Mouse (Mus musculus): ENCODE data around the gene Ube2b. TPM values are rescaled to one million over a fixed set of nuclear protein-coding genes. Genes with fewer than 3 reads are reported as not detected.

Gene Ube2b
- polyA plus RNA-seq, 1 experiment from 2014 or later, result 211 TPM

DNA sequence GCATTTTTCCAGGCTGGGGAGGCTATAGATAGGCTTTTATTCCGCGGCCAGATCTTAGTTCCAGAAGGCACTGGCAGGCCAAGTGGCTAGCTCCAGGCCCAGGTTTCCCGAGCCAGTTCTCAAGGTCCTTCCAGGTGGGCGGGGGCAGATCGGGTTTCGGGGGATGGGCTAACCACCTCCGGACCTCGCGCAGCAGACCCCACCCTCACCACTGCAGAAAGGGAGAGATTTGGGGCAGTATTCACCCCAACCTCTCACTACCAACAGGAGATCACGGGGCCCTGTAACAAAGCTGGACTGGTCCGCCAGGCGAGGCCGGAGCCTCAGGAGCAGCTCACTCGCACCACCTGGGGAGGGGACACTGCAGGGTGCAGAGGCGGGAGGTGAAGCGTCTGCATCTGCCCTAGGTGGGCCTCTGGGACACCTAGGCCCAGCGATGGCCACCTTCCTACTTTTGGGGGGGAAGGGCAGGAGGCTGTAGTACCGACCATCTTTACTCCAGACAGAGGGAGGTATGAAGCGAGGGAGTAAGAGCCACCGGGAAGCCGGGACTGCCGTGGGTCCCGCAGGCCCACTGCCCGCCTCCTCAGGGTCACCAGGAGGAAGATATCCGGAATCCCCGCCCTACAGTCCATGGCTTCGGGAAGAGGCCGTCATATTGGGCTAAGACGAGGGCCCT, 812 bp downstream of the Ube2b start:
- DNase-seq (ENCODE audit: low spot score), result peak; percentile 24
- WGBS, result under 1% methylated on average over 29 of the region's 29 CpGs
- peaks cover 31% of the 10 kb centered on the region for H3K36me3 ChIP-seq (ENCODE audit: control insufficient read depth, insufficient read depth, low read length)

DNA sequence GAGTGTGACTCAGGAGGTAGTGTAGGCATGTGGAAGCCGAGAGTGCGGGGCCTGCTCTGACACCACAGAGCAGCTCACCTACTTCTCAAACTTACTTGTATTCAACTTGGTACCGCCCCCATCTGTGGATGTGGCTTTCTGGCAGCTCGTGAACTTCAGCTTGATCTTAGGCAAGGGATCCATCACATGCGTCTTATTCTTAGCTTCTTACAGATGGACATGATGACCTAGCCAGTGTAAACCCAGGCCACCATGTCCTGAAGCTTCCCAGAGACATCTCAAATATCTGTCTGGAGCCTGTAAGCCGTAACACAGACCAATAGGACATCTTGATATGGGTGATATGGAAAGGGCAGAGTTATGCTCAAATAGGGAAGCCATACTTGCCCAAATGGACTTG, 28.9 kb downstream of the Ube2b start:
- ATAC-seq (no peak), DNase-seq (ENCODE audit: low spot score) (no peak)
- no peak overlapping the region for H3K27ac ChIP-seq (ENCODE audit: low read depth, low read length)
- no peak overlapping the region for H3K4me2 ChIP-seq (ENCODE audit: low read length)
- no peaks in the 10 kb centered on the region for H3K9me3 ChIP-seq (replicated peaks; ENCODE audit: control insufficient read depth, low read length)
- H3K9ac ChIP-seq (ENCODE audit: low read length), result no peak overlapping the region
- peaks cover 4% of the 10 kb centered on the region; the same call in 1 of the 2 replicates for H3K4me1 ChIP-seq (ENCODE audit: control insufficient read depth, insufficient read depth, low read length)
- WGBS, result 97% methylated on average over 6 of the region's 6 CpGs
- H3K4me3 ChIP-seq (ENCODE audit: low read depth, low read length), result no peak overlapping the region
- H3K27me3 ChIP-seq (replicated peaks; ENCODE audit: control insufficient read depth, insufficient read depth, low read length), result no peaks in the 10 kb centered on the region
- H3K36me3 ChIP-seq (ENCODE audit: control insufficient read depth, insufficient read depth, low read length), result peaks cover 60% of the 10 kb centered on the region

More for the DNA sequence above, 812 bp downstream of the Ube2b start:
- H3K27me3 ChIP-seq (replicated peaks; ENCODE audit: control insufficient read depth, insufficient read depth, low read length), result no peaks in the 10 kb centered on the region
- peaks cover 24% of the 10 kb centered on the region for H3K4me1 ChIP-seq (ENCODE audit: control insufficient read depth, insufficient read depth, low read length)
- H3K9ac ChIP-seq (ENCODE audit: low read length), result peak overlapping the region; percentile 98
- ATAC-seq, result peak; percentile 22
- no peaks in the 10 kb centered on the region for H3K9me3 ChIP-seq (replicated peaks; ENCODE audit: control insufficient read depth, low read length)
- H3K4me2 ChIP-seq (ENCODE audit: low read length), result peak overlapping the region; percentile 91
- H3K4me3 ChIP-seq (ENCODE audit: low read depth, low read length), result peak overlapping the region; percentile 98
- H3K27ac ChIP-seq (ENCODE audit: low read depth, low read length), result peak overlapping the region; percentile 94

DNA sequence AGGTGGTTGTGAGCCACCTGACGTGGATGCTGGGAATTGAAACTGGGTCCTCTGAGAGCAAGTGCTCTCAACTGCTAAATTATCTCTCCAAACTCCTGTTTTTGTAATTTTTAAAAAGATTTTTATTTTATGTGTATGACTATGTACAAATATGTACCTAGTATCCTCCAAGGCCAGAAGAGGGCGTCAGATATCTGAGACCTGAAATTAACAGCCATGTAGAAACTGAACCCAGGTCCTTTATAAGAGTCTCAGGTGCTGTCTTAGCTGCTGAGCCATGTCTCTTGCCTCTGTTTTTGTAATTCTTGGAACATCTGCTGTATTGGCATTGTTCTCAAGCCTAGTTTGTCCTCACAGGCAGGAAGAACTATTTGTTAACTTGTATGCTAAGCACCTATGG, 31.1 kb downstream of the Ube2b start:
- 84% methylated on average over 2 of the region's 2 CpGs for WGBS
- H3K9ac ChIP-seq (ENCODE audit: low read length), result no peak overlapping the region
- H3K27me3 ChIP-seq (replicated peaks; ENCODE audit: control insufficient read depth, insufficient read depth, low read length), result no peaks in the 10 kb centered on the region
- peaks cover 4% of the 10 kb centered on the region; the same call in 1 of the 2 replicates for H3K4me1 ChIP-seq (ENCODE audit: control insufficient read depth, insufficient read depth, low read length)
- DNase-seq (ENCODE audit: low spot score) (peak; percentile 10), ATAC-seq (no peak)
- H3K27ac ChIP-seq (ENCODE audit: low read depth, low read length), result no peak overlapping the region
- H3K4me2 ChIP-seq (ENCODE audit: low read length), result no peak overlapping the region
- peaks cover 45% of the 10 kb centered on the region for H3K36me3 ChIP-seq (ENCODE audit: control insufficient read depth, insufficient read depth, low read length)
- H3K4me3 ChIP-seq (ENCODE audit: low read depth, low read length), result no peak overlapping the region
- no peaks in the 10 kb centered on the region for H3K9me3 ChIP-seq (replicated peaks; ENCODE audit: control insufficient read depth, low read length)

DNA sequence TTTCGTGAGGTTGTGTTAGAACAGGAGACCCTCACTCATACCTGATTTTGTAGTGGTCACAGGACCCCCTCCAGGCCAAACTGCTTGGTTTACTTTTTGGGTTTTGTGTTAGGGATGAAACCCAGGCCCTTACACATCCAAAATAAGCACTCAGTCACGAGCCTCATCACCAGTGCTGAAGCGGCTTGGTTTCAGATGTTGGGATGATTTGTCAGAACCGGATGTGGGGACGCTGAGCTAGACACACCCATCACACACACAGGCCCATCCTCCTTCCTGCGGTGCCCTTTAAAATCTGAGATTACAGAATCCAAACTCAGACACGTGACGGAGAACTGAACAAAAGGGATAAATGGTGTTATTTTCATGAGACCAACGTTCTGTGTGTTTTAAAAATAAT, 31.7 kb downstream of the Ube2b start:
- WGBS, result 93% methylated on average over 9 of the region's 9 CpGs
- H3K9ac ChIP-seq (ENCODE audit: low read length), result no peak overlapping the region
- H3K27me3 ChIP-seq (replicated peaks; ENCODE audit: control insufficient read depth, insufficient read depth, low read length), result no peaks in the 10 kb centered on the region
- H3K4me1 ChIP-seq (ENCODE audit: control insufficient read depth, insufficient read depth, low read length), result peaks cover 4% of the 10 kb centered on the region; the same call in 1 of the 2 replicates
- H3K36me3 ChIP-seq (ENCODE audit: control insufficient read depth, insufficient read depth, low read length), result peaks cover 41% of the 10 kb centered on the region
- ATAC-seq, result no peak
- H3K4me3 ChIP-seq (ENCODE audit: low read depth, low read length), result no peak overlapping the region
- H3K4me2 ChIP-seq (ENCODE audit: low read length), result no peak overlapping the region
- DNase-seq (ENCODE audit: low spot score), result no peak
- H3K9me3 ChIP-seq (replicated peaks; ENCODE audit: control insufficient read depth, low read length), result no peaks in the 10 kb centered on the region
- H3K27ac ChIP-seq (ENCODE audit: low read depth, low read length), result no peak overlapping the region

GRCm38 (mm10) chr11:51967443-51968401, 32.8 kb downstream of the Ube2b start, which contains the start of gene Cdkn2aipnl:
Gene Cdkn2aipnl (plus strand): TSS chr11:51967661.
- H3K4me2 ChIP-seq (ENCODE audit: low read length), result peak within 1 kb of the TSS; percentile 61
- peak within 1 kb of the TSS; percentile 61; the same call in 1 of the 2 replicates for H3K27ac ChIP-seq (ENCODE audit: low read depth, low read length)
- H3K9ac ChIP-seq (ENCODE audit: low read length), result peak within 1 kb of the TSS; percentile 67
- DNase-seq (ENCODE audit: low spot score) (peak; percentile 97), ATAC-seq (peak; percentile 96)
- 2% methylated on average over 53 of the region's 63 CpGs for WGBS
- peaks cover 32% of the 10 kb centered on the region for H3K36me3 ChIP-seq (ENCODE audit: control insufficient read depth, insufficient read depth, low read length)
- peaks cover 4% of the 10 kb centered on the region; the same call in 1 of the 2 replicates for H3K4me1 ChIP-seq (ENCODE audit: control insufficient read depth, insufficient read depth, low read length)
- no peaks in the 10 kb centered on the region for H3K9me3 ChIP-seq (replicated peaks; ENCODE audit: control insufficient read depth, low read length)
- H3K27me3 ChIP-seq (replicated peaks; ENCODE audit: control insufficient read depth, insufficient read depth, low read length), result no peaks in the 10 kb centered on the region
- peak within 1 kb of the TSS; percentile 61 for H3K4me3 ChIP-seq (ENCODE audit: low read depth, low read length)

GRCm38 (mm10) chr11:51966651-51967050, 33.9 kb downstream of the Ube2b start:
- Histone ChIP-seq H3K27ac (ENCODE audit: low read depth, low read length) (no peak overlapping the region), H3K27me3 (replicated peaks; ENCODE audit: control insufficient read depth, insufficient read depth, low read length) (no peaks in the 10 kb centered on the region), H3K4me2 (ENCODE audit: low read length) (no peak overlapping the region), H3K9me3 (replicated peaks; ENCODE audit: control insufficient read depth, low read length) (no peaks in the 10 kb centered on the region), H3K9ac (ENCODE audit: low read length) (no peak overlapping the region), H3K4me1 (ENCODE audit: control insufficient read depth, insufficient read depth, low read length) (peaks cover 4% of the 10 kb centered on the region; the same call in 1 of the 2 replicates), H3K4me3 (ENCODE audit: low read depth, low read length) (no peak overlapping the region), H3K36me3 (ENCODE audit: control insufficient read depth, insufficient read depth, low read length) (peaks cover 22% of the 10 kb centered on the region)
- ATAC-seq, result no peak
- WGBS, result 89% methylated on average over 5 of the region's 5 CpGs
- DNase-seq (ENCODE audit: low spot score), result no peak

- no peak overlapping the region for H3K27ac ChIP-seq (ENCODE audit: low read depth, low read length)
- no peaks in the 10 kb centered on the region for H3K36me3 ChIP-seq (ENCODE audit: control insufficient read depth, insufficient read depth, low read length)
- no peak overlapping the region for H3K4me3 ChIP-seq (ENCODE audit: low read depth, low read length)
- H3K27me3 ChIP-seq (replicated peaks; ENCODE audit: control insufficient read depth, insufficient read depth, low read length), result no peaks in the 10 kb centered on the region
- no peaks in the 10 kb centered on the region for H3K9me3 ChIP-seq (replicated peaks; ENCODE audit: control insufficient read depth, low read length)
- H3K9ac ChIP-seq (ENCODE audit: low read length), result no peak overlapping the region
- no peak for ATAC-seq
- 90% methylated on average over 7 of the region's 7 CpGs for WGBS
- H3K4me1 ChIP-seq (ENCODE audit: control insufficient read depth, insufficient read depth, low read length), result no peaks in the 10 kb centered on the region
- no peak for DNase-seq (ENCODE audit: low spot score)
- no peak overlapping the region for H3K4me2 ChIP-seq (ENCODE audit: low read length)
Measured at GRCm38 (mm10) chr11:51962277-51962676, 38.3 kb downstream of the Ube2b start.

GRCm38 (mm10) chr11:51961761-51962160, 38.8 kb downstream of the Ube2b start:
- Histone ChIP-seq H3K9ac (ENCODE audit: low read length) (no peak overlapping the region), H3K27ac (ENCODE audit: low read depth, low read length) (no peak overlapping the region), H3K4me2 (ENCODE audit: low read length) (no peak overlapping the region), H3K4me3 (ENCODE audit: low read depth, low read length) (no peak overlapping the region), H3K4me1 (ENCODE audit: control insufficient read depth, insufficient read depth, low read length) (no peaks in the 10 kb centered on the region), H3K27me3 (replicated peaks; ENCODE audit: control insufficient read depth, insufficient read depth, low read length) (no peaks in the 10 kb centered on the region), H3K36me3 (ENCODE audit: control insufficient read depth, insufficient read depth, low read length) (no peaks in the 10 kb centered on the region), H3K9me3 (replicated peaks; ENCODE audit: control insufficient read depth, low read length) (no peaks in the 10 kb centered on the region)
- no peak for DNase-seq (ENCODE audit: low spot score)
- no peak for ATAC-seq
- 91% methylated on average over 8 of the region's 8 CpGs for WGBS

All from forebrain, embryonic 14.5 days (tissue).